Mouse (Mus musculus) stomach, postnatal 0 days (tissue): ENCODE results near the gene Gm43302.
"Not testable (repeated sequence)": the region's sequence is repeated elsewhere in the genome, so short reads cannot be mapped to it uniquely, and the experiment has no call there.

Experiments
- CTCF ChIP-seq: IDR thresholded peaks from 2 replicates; pipeline ENCODE4 v1.5.1; 2016; ENCODE audit warnings: antibody characterized with exemption, low read depth, mild to moderate bottlenecking, moderate library complexity
- EP300 ChIP-seq: optimal IDR thresholded peaks from 2 replicates; pipeline ENCODE3; 2016; ENCODE audit warnings: antibody characterized with exemption

- TF ChIP-seq CTCF, EP300: not testable (repeated sequence)
These were observed 101.0 kb downstream of the Gm43302 start for GRCm38 (mm10) chr5:105192536-105192935.
